Mouse (Mus musculus) kidney, embryonic 14.5 days (tissue): ENCODE measurements at regions not wholly inside any gene's neighbourhood (a gene's known extent, or its start where the extent isn't known, plus 50 kb on each side); places are given as distances from the start of the nearest gene placed in this dataset.

ENCODE experiments used
- ATAC-seq: fragments of 200-750 bp; cut with Nextera tagmentation; 2 replicates; pipeline ENCODE4 v1.8.0; 2017; ENCODE audit warnings: moderate number of reproducible peaks, mild to moderate bottlenecking, moderate TSS enrichment, moderate library complexity; ENCODE audit not compliant: low FRiP score, low TSS enrichment
- H3K27ac ChIP-seq: fragments of 300-500 bp; sonication (generic); 2 replicates; pipeline ENCODE4 v1.5.1; 2014; ENCODE audit warnings: low read depth, mild to moderate bottlenecking, low read length, moderate library complexity, mixed read lengths
- H3K27me3 ChIP-seq: fragments of 300-500 bp; sonication (generic); 2 replicates; pipeline ENCODE4 v1.6.1; 2014; ENCODE audit warnings: mild to moderate bottlenecking, low read length; ENCODE audit not compliant: control insufficient read depth, insufficient read depth
- H3K36me3 ChIP-seq: fragments of 300-500 bp; sonication (generic); 2 replicates; pipeline ENCODE4 v1.6.1; 2014; ENCODE audit warnings: low read length, mixed read lengths; ENCODE audit not compliant: control insufficient read depth, insufficient read depth
- H3K4me1 ChIP-seq: fragments of 300-500 bp; sonication (generic); 2 replicates; pipeline ENCODE4 v1.6.1; 2014; ENCODE audit warnings: low read length, mixed read lengths; ENCODE audit not compliant: control insufficient read depth, insufficient read depth
- H3K4me2 ChIP-seq: fragments of 300-500 bp; sonication (generic); replicated peaks from 2 replicates; pipeline ENCODE4 v1.6.1; 2014; ENCODE audit warnings: low read depth, mild to moderate bottlenecking, low read length
- H3K4me3 ChIP-seq: fragments of 300-500 bp; sonication (generic); 2 replicates; pipeline ENCODE4 v1.5.1; 2014; ENCODE audit warnings: mild to moderate bottlenecking, low read length
- H3K9ac ChIP-seq: fragments of 300-500 bp; sonication (generic); 2 replicates; pipeline ENCODE4 v1.6.1; 2014; ENCODE audit warnings: low read depth, mild to moderate bottlenecking, low read length, moderate library complexity
- H3K9me3 ChIP-seq: fragments of 300-500 bp; sonication (generic); 2 replicates; pipeline ENCODE4 v1.6.1; 2016; ENCODE audit warnings: low read length; ENCODE audit not compliant: control insufficient read depth
- WGBS: fragments of 180-500 bp; shearing (Covaris S2); extraction: QIAGEN DNeasy Blood & Tissue Kit; methylation state at CpG from one replicate; pipeline ENCODE4 v1.1.7; 2014; 5-methylcytosine and 5-hydroxymethylcytosine counted together

DNA sequence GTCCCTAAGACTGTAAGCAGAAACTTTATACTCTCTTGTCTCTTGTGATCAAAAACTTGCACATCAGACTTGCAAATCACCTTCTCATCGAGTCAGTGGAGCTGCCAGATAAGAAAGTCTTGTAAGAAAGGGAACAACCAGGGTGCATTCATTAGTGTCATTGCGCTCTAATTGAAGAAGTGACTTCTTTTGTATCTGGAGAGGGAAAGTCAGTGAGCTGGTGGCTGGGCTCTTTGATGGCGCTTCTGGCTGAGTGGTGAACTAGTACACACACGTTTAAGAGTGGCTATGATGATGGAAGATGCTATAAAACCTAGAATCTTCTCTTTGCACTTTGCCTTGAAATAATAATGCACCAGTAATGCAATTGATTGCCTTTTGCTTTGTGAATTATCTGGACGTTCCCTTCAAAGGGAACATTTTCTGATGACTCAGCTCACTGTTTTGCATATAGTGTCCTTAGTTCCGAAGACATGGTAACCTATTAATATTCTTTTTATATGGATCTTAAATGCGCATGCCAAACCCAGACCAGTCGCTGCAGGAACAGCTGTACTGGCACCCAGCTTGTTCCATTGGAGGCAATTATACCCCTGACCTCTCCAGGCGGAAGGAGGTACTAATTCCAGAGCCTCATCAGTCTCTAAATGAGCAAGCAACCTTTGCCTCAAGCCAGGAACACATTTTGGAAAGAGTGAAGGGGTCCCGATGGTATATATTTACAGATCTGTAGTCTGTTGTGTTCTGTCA, 147.3 kb upstream of the Cdh6 start:
- H3K4me3 ChIP-seq, result no peak overlapping the region
- no peak overlapping the region for H3K9ac ChIP-seq
- no peaks in the 10 kb centered on the region for H3K36me3 ChIP-seq
- 57% methylated on average over 10 of the region's 10 CpGs for WGBS
- no peak overlapping the region for H3K27ac ChIP-seq
- H3K27me3 ChIP-seq, result no peaks in the 10 kb centered on the region
- ATAC-seq, result no peak
- no peaks in the 10 kb centered on the region for H3K9me3 ChIP-seq
- H3K4me2 ChIP-seq, result no peak overlapping the region
- no peaks in the 10 kb centered on the region for H3K4me1 ChIP-seq

DNA sequence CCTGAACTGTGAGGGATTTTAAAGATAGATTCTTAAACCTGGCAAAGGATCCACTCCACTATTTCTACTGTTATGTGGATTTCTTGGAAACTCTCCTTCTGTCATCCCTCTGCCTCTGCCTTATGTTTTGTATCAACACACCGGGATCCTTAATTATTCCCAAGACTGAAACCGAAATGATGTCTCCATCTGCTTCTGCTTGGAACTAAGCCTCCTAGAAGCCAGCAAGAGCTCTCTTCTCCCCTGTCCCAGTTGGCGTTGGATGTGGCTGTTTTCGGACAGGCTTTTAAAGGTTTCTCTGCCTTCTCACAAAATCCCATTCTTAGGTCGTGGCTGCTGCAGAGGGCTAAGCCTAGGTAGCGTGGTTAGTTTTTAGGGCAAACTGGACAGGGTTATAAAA, 131.1 kb upstream of the Cdh6 start:
- 78% methylated on average over 6 of the region's 6 CpGs for WGBS
- Histone ChIP-seq H3K4me2 (no peak overlapping the region), H3K9me3 (no peaks in the 10 kb centered on the region), H3K4me3 (no peak overlapping the region), H3K27me3 (no peaks in the 10 kb centered on the region), H3K4me1 (no peaks in the 10 kb centered on the region), H3K9ac (no peak overlapping the region), H3K36me3 (no peaks in the 10 kb centered on the region), H3K27ac (no peak overlapping the region)
- ATAC-seq, result no peak

DNA sequence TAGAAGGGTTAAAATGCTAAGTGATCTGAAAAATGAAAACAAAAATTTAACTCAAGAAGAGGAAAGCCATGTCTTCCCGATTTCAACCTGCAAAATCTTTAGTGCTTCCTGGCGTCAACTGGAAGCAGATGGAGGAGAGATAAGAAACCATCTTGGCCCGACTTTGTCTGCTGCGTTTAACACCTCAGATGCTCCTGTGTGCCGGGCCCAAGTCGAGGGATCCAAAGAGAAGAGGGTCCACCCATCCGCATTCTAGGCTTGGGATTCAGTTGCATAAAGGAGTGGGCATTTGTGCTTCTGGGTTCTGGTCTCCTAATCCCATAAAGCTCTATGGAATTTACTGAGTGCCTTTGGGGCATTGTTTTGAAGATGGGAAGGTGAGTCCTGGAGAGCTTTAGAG, 130.0 kb upstream of the Cdh6 start:
- H3K27me3 ChIP-seq, result no peaks in the 10 kb centered on the region
- no peak for ATAC-seq
- no peak overlapping the region for H3K4me2 ChIP-seq

DNA sequence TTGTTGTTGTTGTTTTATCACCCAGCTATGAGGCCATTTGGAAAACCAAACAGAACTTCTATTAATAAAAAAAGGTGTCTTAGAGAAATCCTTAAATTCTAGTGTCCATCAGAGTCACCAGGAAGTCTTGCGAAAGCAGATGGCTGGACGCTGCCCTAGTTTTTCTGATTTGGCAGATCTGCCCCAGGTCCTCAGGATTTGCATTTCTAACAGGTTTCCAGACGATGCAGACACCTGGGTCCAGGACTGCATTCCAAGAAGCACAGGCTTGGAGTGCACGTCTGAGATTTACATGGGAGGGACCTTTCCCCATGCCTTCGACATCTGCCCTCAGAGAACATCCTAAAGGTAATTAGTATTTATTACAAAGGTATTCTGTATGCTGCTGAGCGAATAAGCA, 129.2 kb upstream of the Cdh6 start:
- ATAC-seq, result no peak
- Histone ChIP-seq H3K27me3 (no peaks in the 10 kb centered on the region), H3K9me3 (no peaks in the 10 kb centered on the region), H3K4me2 (no peak overlapping the region), H3K4me1 (no peaks in the 10 kb centered on the region), H3K9ac (no peak overlapping the region), H3K4me3 (no peak overlapping the region), H3K27ac (no peak overlapping the region), H3K36me3 (no peaks in the 10 kb centered on the region)
- 86% methylated on average over 6 of the region's 6 CpGs for WGBS

More for the DNA sequence above, 130.0 kb upstream of the Cdh6 start:
- no peaks in the 10 kb centered on the region for H3K36me3 ChIP-seq
- no peak overlapping the region for H3K27ac ChIP-seq
- H3K4me1 ChIP-seq, result no peaks in the 10 kb centered on the region
- no peak overlapping the region for H3K4me3 ChIP-seq
- WGBS, result 83% methylated on average over 7 of the region's 7 CpGs
- no peaks in the 10 kb centered on the region for H3K9me3 ChIP-seq
- H3K9ac ChIP-seq, result no peak overlapping the region

DNA sequence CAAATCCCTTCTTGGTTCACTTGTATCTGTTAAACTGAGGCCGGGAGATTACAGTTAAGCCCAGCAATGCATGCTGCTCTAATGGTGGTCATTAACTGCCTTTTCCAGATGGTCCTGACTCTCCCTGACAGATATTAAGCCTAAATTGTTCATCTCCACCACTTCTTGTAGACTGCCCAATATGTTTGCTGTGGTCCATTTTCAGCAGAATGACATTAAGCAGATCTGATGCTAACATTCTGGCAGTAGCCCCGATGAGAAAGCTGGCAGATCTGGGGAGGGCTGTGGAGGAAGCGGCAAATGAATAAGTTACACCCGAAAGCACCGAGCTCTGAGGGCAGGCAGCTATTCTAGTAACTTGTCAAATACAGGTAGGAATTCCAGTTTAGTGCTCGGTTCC, 123.5 kb upstream of the Cdh6 start:
- 64% methylated on average over 6 of the region's 6 CpGs for WGBS
- no peak for ATAC-seq
- no peak overlapping the region for H3K4me2 ChIP-seq

DNA sequence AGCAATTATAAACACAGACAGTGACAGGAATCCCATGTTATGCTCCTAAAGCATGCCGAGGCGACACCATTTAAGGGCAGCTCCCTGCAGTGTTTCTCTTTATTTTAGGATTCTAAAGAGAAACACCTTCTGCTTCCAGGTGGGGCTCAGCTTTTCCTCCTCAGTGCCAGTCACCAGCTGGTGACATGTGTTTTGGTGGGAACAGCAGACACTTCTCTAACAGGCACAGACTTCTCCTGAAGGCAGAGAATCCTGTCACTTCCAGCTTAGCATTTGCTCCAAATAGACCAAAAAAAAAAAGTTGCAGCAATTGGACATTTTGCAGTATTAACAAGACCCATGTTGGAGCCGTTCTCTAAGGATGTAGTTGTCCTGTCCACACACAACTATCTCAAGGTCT, 115.6 kb upstream of the Cdh6 start:
- H3K4me2 ChIP-seq, result no peak overlapping the region
- no peak overlapping the region for H3K4me3 ChIP-seq
- H3K36me3 ChIP-seq, result no peaks in the 10 kb centered on the region
- no peak overlapping the region for H3K9ac ChIP-seq
- no peak overlapping the region for H3K27ac ChIP-seq
- no peaks in the 10 kb centered on the region for H3K4me1 ChIP-seq
- 83% methylated on average over 3 of the region's 3 CpGs for WGBS
- no peaks in the 10 kb centered on the region for H3K9me3 ChIP-seq
- no peaks in the 10 kb centered on the region for H3K27me3 ChIP-seq
- ATAC-seq, result no peak

More for the DNA sequence above, 123.5 kb upstream of the Cdh6 start:
- Histone ChIP-seq H3K9me3 (no peaks in the 10 kb centered on the region), H3K4me1 (no peaks in the 10 kb centered on the region), H3K36me3 (no peaks in the 10 kb centered on the region), H3K27me3 (no peaks in the 10 kb centered on the region), H3K4me3 (no peak overlapping the region), H3K9ac (no peak overlapping the region), H3K27ac (no peak overlapping the region)

DNA sequence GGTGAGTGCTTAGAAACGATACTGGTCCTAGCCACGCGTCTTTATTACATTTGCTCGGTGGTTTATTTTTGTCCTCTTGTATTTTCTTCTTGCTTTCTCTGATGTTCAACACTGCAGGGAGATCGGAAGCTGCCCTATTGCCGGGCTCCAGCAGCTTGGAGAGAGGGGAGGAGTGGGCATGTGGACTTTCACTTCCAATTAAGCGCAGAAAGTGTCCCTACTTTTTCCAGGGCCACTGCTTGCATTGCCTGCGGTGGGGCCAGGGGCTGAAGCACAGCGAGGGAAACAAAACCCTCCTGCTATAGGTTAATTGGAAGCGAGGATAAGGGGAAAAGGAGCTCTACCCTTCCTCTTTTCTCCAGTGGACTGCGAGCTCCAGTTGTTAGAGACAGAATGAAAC, 114.4 kb upstream of the Cdh6 start:
- H3K4me3 ChIP-seq, result no peak overlapping the region
- H3K4me1 ChIP-seq, result no peaks in the 10 kb centered on the region
- no peak overlapping the region for H3K9ac ChIP-seq
- 78% methylated on average over 11 of the region's 11 CpGs for WGBS
- H3K36me3 ChIP-seq, result no peaks in the 10 kb centered on the region
- H3K27ac ChIP-seq, result no peak overlapping the region
- no peaks in the 10 kb centered on the region for H3K9me3 ChIP-seq
- H3K4me2 ChIP-seq, result no peak overlapping the region
- no peak for ATAC-seq
- no peaks in the 10 kb centered on the region for H3K27me3 ChIP-seq

DNA sequence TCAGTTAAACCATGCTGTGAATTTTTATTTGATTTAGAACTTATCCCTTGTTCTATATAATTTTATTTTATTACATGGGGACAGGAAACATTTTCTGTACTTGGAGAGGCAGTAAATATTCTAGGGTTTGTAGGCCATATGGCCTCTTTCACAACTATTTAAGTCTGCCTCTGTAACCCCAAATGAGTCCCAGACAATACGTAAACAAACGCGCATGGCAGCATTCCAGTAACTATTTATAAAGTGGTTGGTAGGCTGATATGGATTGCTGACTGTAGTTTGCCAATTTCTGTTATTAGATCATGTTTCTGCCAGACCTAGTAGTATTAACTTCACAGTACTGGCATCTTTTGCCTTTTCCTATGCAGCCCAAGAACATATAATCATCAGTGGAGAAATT, 111.9 kb upstream of the Cdh6 start:
- H3K4me1 ChIP-seq, result no peaks in the 10 kb centered on the region
- H3K9me3 ChIP-seq, result no peaks in the 10 kb centered on the region
- no peak overlapping the region for H3K4me2 ChIP-seq
- H3K36me3 ChIP-seq, result no peaks in the 10 kb centered on the region
- no peak overlapping the region for H3K9ac ChIP-seq
- no peaks in the 10 kb centered on the region for H3K27me3 ChIP-seq
- WGBS, result 58% methylated on average over 3 of the region's 3 CpGs
- no peak for ATAC-seq
- H3K27ac ChIP-seq, result no peak overlapping the region
- H3K4me3 ChIP-seq, result no peak overlapping the region

DNA sequence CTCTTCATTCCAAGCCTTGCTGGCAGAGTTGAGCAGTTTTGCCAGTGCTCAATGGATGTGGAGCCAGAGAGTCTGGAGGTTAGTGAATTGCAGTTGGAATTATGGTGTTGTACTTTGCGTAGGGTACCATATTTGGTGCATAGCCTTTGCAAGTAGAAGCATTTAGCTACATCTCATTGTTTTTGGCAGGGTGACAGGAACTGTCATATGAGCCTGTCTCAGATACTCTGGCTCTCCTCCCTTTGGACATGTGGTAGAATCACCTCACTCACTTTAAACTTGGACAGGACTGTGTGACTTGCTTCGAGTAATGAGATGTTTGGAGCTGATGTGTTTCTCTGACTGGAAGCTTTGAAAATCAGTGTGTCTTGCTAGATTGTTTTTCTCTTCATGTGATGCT, 110.7 kb upstream of the Cdh6 start:
- no peak overlapping the region for H3K4me2 ChIP-seq
- no peak overlapping the region for H3K9ac ChIP-seq
- H3K4me1 ChIP-seq, result no peaks in the 10 kb centered on the region
- no peak overlapping the region for H3K4me3 ChIP-seq
- ATAC-seq, result no peak
- 77% methylated on average over 2 of the region's 2 CpGs for WGBS
- H3K36me3 ChIP-seq, result no peaks in the 10 kb centered on the region
- no peak overlapping the region for H3K27ac ChIP-seq
- no peaks in the 10 kb centered on the region for H3K9me3 ChIP-seq
- H3K27me3 ChIP-seq, result no peaks in the 10 kb centered on the region
